Mouse (Mus musculus) adipocyte (in vitro differentiated cells): ENCODE measurements around the gene Exo5.

Experiments used
- DNase-seq: peaks from one replicate; pipeline ENCODE4 v3.0.0-alpha.2; 2016; ENCODE audit warnings: low spot score

The Exo5 gene

GRCm38 (mm10) chr4:120924554-120925299 is at the start of gene Exo5:
TSS of gene Exo5 (minus strand) at chr4:120925017.
- DNase-seq, result peak; percentile 93

GRCm38 (mm10) chr4:120971842-120972241 is 47.0 kb upstream of the Exo5 start:
- DNase-seq, result no peak

DNA sequence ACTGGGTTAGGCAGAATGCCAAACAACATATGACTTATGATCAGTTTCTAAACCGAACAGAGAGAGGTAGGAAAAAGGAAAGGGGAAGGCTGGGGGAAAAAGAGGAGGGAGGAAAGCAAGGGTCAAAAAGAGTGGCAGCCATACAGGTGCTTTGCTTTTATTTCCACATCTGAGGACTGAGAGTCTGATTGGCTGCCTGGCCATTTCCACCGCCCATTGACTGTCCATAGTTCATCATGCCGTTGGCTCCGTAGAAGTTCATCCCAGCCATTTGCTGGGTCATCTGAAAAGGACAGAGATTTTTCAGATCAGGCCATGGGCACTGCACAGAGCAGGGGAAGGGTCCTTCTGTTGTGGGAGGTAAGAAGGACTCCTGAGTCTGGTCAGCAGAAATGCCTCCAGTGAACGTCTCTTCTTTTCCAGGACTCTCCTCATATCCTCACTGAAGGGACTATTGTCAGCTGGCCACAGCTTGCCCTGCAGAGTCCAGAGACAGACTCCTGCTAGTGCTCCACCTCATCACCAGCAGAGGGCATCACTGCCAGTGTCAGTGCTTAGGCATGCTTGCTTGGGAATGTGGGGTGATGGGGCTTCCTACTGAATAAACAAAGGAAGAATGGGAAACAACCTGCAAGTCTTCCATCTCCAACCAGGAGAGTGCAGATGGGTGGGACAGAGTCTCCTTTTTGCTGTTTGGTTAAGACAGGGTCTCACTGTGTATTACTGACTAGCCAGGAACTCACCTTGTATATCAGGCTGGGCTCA is 44.7 kb upstream of the Exo5 start:
- peak; percentile 34 for DNase-seq

DNA sequence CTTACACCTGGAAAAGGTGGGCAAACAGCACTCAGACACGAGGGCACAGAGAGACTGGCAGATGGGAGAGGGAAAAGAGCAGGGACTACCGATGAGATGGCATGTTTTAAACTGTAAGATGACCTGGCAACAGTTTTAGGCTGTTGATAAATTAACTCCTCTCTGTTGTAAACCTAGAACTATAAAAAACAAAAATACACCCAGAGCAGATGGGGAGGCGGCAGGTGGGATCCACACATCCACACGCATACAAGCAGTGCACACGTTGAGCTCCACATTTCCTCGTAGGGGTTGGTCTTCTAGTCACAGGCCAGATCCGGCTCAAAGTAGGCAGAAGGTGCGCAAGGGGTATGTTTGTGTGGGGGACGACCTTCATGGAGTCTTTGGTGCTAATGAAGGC is 43.7 kb upstream of the Exo5 start:
- DNase-seq, result no peak

- DNase-seq, result no peak
These were observed 30.8 kb upstream of the Exo5 start for GRCm38 (mm10) chr4:120955586-120955985.

GRCm38 (mm10) chr4:120953667-120954066 is 28.9 kb upstream of the Exo5 start:
- no peak for DNase-seq

DNA sequence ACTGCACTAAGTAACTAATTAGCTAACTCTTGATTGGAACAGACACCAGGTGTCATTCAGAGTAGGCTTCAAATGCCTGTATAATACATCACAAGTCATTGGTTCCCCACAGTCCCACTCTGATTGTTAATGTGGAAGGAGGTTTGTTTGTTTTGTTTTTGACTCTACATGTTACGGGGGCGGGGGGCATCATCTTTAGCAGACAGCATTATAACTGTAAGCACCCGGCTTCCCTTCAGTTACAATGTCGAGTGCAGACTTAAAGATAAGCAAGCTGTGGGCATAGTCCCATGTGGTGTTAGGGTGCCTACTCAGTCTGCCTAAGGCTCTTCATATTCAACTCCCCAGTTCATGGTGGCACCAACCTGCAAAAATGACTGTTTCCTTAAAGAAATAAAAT is 28.2 kb upstream of the Exo5 start:
- no peak for DNase-seq

DNA sequence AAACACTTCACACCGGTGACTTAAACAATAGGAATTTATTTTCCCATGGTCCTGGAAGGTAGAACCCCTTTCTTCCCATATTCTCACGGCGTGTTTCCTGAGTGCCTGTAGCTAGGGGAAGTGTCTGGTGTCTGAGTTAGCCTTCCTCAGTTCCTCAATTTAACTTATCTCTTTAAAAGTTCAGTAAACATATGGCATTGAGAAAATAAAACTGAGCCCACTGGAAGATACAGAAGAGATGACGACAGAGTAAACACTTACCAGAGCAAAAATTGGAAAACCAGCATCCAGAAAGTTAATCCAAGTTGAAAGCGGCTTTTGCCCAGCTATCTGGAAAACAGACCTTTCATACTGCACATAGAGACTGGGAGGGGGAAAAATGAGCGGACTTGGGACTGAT is 27.3 kb upstream of the Exo5 start:
- DNase-seq, result no peak

DNA sequence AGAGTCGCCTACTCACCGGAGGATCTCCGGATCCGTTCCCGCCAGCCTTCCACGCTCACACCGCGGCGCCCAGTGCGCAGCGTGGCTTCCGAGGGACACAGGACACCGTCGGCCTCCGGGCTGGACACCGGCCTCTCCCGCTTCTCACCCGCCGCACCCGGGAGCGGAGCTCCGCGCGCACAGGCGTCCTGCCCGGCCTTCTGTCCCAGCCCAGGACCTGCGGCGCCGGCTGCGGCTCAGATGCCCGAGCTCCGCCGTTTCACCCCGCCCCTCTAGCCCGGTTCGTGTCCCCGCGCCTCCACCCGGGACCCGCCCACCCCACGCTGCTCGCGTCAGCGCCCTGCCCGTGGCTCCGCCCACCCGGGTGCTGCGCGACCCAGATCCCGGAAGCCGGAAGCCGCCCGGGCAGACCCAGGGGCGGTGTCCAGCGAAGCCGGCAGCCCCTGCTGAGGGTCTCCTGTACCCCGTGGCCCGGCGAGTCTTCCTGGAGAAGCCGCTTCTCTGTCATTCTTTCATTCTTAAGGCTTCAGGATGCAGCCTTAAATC is 26.7 kb upstream of the Exo5 start, which contains the start of gene Zfp69:
Zfp69 (minus strand) TSS at position 272 of the 546 bp plus-strand sequence.
- peak; percentile 81 for DNase-seq

- DNase-seq, result no peak
These were observed 26.1 kb upstream of the Exo5 start for GRCm38 (mm10) chr4:120950763-120951427.

- no peak for DNase-seq
These were observed 24.1 kb upstream of the Exo5 start for GRCm38 (mm10) chr4:120948938-120949337.

DNA sequence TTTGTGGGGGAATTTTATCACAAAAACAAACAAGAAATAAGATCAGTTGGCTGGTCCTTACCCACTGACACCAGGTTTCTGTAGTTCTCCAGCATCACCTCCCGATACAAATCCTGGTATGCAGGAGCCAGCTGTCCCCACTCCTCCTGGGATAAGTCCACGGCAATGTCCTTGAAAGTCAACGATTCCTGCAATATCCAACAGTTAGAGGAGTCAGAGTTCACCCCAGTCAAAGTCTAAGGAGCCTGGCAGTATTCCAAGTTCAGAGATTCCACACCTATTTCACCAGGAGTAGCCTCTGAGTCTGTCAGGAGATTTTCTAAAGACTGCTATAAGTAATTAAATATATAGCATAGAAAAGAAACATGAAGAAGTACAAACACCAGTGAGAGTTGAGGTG is 10.2 kb upstream of the Exo5 start:
- DNase-seq, result no peak

GRCm38 (mm10) chr4:120930736-120931135 is 5.9 kb upstream of the Exo5 start:
- no peak for DNase-seq

GRCm38 (mm10) chr4:120928686-120929085 is 3.9 kb upstream of the Exo5 start:
- DNase-seq, result peak; percentile 24

DNA sequence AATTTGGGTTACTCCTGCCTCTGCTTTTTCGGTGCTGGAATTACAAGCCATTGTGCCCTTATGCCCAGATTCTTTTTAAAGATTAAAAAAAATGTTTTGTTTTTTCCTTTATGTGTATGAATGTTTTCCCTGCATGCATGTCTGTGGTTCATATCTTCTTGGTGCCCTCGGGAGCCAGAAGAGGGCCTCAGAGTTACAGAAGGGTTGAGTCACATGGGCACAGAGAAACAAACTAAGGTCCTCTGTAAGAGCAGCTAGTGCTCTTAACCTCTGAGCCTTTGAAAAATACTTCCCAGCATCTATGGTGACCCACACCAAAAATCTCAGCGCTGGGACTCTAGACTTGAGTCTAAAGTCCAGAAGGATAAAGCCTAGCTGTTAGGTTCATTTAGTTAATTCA is 569 bp upstream of the Exo5 start:
- peak; percentile 79 for DNase-seq

DNA sequence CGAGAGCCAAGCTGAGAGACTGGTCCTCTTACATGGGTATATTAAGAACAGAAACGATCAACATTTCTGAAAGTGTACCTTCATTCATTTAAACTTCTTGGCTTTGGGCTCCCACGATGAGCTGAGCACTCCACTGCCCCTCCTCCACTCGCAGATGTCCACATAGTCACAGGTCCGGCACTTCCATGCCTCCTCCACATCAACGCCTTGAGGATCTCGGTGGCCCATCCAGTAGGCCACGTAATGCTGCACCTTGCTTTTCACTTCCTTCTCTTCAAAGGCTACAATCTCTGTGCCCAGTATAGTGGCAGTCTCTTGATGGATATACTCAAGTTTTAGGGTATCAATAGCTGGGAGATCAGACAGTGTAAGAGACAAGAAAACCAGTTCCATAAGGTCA is 3.4 kb downstream of the Exo5 start:
- DNase-seq, result no peak

- DNase-seq, result no peak
These were observed 10.3 kb downstream of the Exo5 start for GRCm38 (mm10) chr4:120914501-120914900.

DNA sequence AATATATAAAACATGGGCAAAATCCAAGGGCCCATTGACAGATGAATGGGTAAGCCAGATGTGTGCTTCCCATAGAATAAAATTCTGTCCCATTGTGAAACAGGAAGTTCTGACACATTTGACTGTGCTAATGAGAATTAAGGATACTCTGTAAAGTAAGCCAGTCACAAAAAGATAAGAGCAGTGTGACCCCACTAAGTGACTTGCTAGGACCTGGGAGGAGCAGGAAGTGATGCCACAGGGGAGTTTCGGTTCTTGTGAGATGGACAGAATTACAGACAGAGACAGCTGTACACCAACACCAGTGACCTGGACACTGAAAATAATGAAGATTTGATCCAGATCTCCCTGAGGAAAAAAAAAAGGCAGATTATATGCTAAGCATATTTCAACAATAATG is 11.0 kb downstream of the Exo5 start:
- no peak for DNase-seq

DNA sequence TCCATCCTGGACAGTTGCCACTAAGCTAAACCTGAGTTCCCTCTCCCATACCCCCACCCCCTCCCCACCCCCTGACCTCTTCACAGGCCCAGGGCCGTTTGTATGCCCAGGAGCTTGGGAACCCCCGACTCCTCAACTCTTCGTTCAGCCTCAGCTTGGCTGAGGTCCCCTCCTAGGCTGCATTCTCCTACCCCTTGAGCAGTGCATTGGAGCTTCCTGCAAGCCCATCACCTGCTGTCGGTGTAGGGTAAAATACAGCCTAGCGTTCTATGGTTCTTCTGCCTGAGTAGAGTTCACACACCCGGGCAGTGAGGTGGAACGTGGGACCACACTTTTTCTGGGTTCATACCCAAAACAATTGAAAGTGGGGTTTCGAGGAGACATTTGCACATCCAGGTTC is 11.4 kb downstream of the Exo5 start:
- no peak for DNase-seq

- no peak for DNase-seq
These were observed 12.0 kb downstream of the Exo5 start for GRCm38 (mm10) chr4:120912866-120913265.

DNA sequence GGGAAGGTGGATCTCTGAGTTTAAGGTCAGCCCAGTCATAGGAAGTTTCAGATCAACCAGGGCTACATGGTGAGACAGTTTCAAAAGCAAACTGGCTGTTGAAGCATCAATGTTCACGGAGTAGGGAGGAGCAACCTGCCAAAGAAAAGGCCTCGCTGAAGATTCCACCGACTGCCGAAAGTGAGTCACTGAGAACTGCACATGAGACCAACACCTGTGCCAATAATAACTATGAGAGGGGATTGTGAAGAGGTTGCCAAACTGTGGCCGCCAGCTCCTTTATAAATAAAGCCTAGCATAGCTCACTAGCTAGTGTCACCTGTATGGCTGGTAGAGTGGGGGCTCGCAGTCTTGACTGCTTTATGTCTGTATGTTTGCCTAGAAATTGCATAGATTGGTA is 13.7 kb downstream of the Exo5 start:
- DNase-seq, result no peak

DNA sequence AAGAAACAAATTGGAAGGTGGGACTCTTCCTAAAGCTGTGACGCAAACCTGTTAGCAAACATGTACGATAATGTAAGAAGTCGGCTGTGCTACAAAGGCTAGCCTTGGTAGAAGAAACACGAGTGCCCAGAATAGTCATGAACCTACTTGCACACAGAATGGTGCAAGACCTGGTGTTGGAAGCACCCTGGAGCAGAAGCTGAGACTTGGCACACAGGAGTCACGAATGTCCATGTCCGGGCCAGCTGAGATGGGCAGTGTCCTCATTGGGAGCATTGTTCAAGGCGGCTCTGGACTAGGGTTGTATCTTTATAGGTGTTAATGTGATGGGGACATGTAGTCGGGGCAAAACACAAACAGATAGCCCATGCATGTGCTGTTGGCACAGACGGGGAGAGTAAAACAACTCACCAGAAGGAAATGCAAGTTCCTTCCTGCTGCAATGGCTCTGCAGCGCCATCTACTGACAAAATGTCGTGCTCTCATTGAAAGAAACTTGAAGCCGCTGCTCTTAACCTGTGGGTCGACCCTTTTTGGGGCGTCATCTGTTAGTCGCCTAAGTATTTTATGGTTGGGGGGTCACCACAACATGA is 15.2 kb downstream of the Exo5 start:
- peak; percentile 81 for DNase-seq
